Mouse (Mus musculus): ENCODE results near the gene Btbd9. TPM values are rescaled to one million over a fixed set of nuclear protein-coding genes. Genes with fewer than 3 reads are reported as not detected.

Gene Btbd9
- polyA plus RNA-seq, 1 experiment, result 21.6 TPM

DNA sequence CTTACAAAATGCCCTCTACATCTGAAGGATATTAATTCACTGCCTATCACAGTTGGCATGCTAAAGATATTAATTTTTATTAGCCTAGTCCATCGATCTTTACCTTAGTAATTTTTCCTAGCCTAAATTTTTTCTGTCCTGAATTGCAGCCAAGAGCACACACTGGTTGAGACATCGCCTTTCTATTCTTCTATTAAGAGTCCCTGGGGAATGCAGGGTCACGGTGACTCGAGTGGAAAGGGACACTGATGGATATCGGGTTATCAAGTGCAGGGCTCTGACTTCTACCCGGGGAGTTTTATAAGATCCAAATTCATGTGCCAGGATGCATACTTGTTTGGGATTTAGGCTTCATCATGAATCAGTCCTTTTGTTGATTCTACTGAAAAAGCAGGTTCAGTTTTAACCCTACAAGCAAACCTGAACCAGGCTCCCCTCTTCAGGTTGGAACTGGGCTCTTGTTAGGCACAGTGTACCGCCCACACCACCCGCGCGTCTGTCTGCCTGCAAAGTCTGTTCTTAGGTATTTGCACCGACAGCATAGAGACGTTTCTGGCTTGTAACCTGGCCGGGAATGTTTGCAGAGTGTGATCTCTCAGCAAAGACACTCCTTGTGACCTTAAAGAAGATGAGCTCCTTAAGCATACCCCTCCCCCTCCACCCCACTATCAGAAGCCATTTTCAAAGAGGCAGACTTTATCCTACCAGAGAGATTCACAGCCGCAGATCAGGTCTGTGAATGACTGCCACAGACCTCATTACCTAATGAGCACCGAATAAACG is 297.5 kb downstream of the Btbd9 start:
- no peaks in the 10 kb centered on the region for H3K27me3 ChIP-seq (ENCODE audit: control insufficient read depth, insufficient read depth, low read length, poor library complexity, severe bottlenecking)
- H3K4me3 ChIP-seq (ENCODE audit: low read depth, low read length), result no peak overlapping the region
- no peak overlapping the region for H3K27ac ChIP-seq (ENCODE audit: insufficient read depth, low read length)
- no peaks in the 10 kb centered on the region for H3K4me1 ChIP-seq (ENCODE audit: control insufficient read depth, insufficient read depth, low read length)
- no peak for TF ChIP-seq EP300 (IDR thresholded peaks at IDR 0.05; ENCODE audit: insufficient read depth, low read depth, low read length)
- TF ChIP-seq POLR2A (IDR thresholded peaks at IDR 0.05; ENCODE audit: insufficient read depth, low read length), result no peak
- TF ChIP-seq CTCF (IDR thresholded peaks at IDR 0.05; ENCODE audit: low read depth, low read length), result no peak
- no peak overlapping the region for H3K9ac ChIP-seq (ENCODE audit: low read depth, poor library complexity, severe bottlenecking)
- no peaks in the 10 kb centered on the region for H3K36me3 ChIP-seq (ENCODE audit: control insufficient read depth, insufficient read depth, low read length, poor library complexity, severe bottlenecking)
- H3K9me3 ChIP-seq (replicated peaks; ENCODE audit: control insufficient read depth, insufficient read depth, low read length, poor library complexity, severe bottlenecking), result no peaks in the 10 kb centered on the region

DNA sequence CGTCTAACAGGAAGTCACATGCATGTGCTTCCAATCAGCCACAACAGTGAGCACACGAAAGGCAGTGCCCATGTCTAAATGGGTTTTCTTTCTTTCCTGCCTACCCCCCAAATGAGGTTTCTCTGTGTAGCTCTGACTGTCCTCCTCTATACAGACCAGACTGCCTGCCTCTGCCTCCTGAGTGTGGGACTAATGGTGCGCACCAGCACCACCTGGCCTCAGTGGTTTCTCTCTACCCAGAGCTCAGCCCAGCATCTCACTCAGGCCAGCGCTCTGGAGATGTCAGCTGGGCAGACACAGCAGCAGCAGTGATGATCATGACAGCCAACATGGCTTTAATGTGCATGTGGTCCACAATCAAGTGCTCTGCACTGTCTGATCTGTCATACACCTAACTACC is 299.8 kb downstream of the Btbd9 start:
- Histone ChIP-seq H3K36me3 (ENCODE audit: control insufficient read depth, insufficient read depth, low read length, poor library complexity, severe bottlenecking) (no peaks in the 10 kb centered on the region), H3K9me3 (replicated peaks; ENCODE audit: control insufficient read depth, insufficient read depth, low read length, poor library complexity, severe bottlenecking) (no peaks in the 10 kb centered on the region), H3K4me3 (ENCODE audit: low read depth, low read length) (no peak overlapping the region), H3K4me1 (ENCODE audit: control insufficient read depth, insufficient read depth, low read length) (no peaks in the 10 kb centered on the region), H3K27ac (ENCODE audit: insufficient read depth, low read length) (no peak overlapping the region), H3K27me3 (ENCODE audit: control insufficient read depth, insufficient read depth, low read length, poor library complexity, severe bottlenecking) (no peaks in the 10 kb centered on the region), H3K9ac (ENCODE audit: low read depth, poor library complexity, severe bottlenecking) (no peak overlapping the region)
- TF ChIP-seq CTCF (IDR thresholded peaks at IDR 0.05; ENCODE audit: low read depth, low read length), result no peak
- no peak for TF ChIP-seq EP300 (IDR thresholded peaks at IDR 0.05; ENCODE audit: insufficient read depth, low read depth, low read length)
- TF ChIP-seq POLR2A (IDR thresholded peaks at IDR 0.05; ENCODE audit: insufficient read depth, low read length), result no peak

DNA sequence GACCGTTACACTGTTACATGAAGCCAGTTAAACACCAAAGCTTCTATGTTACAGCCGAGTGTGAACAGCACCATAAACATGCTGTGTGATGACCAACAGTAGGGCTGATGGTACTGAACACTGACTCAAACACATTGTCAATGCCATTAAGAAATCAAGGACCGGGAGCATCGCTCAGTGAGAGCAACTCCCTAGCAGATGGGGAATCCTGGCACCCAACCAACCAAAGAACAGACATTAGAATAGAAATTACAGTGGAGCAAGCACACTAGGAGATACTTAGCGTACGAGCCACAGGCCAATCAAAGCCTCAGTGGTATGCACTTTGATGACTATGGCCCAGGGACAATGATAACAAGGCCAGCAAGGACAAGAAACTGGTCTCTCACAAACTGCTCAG is 303.5 kb downstream of the Btbd9 start:
- Histone ChIP-seq H3K4me1 (ENCODE audit: control insufficient read depth, insufficient read depth, low read length) (no peaks in the 10 kb centered on the region), H3K36me3 (ENCODE audit: control insufficient read depth, insufficient read depth, low read length, poor library complexity, severe bottlenecking) (no peaks in the 10 kb centered on the region), H3K9me3 (replicated peaks; ENCODE audit: control insufficient read depth, insufficient read depth, low read length, poor library complexity, severe bottlenecking) (no peaks in the 10 kb centered on the region), H3K9ac (ENCODE audit: low read depth, poor library complexity, severe bottlenecking) (no peak overlapping the region), H3K27me3 (ENCODE audit: control insufficient read depth, insufficient read depth, low read length, poor library complexity, severe bottlenecking) (no peaks in the 10 kb centered on the region), H3K27ac (ENCODE audit: insufficient read depth, low read length) (no peak overlapping the region), H3K4me3 (ENCODE audit: low read depth, low read length) (no peak overlapping the region)
- TF ChIP-seq POLR2A (IDR thresholded peaks at IDR 0.05; ENCODE audit: insufficient read depth, low read length), result no peak
- TF ChIP-seq EP300 (IDR thresholded peaks at IDR 0.05; ENCODE audit: insufficient read depth, low read depth, low read length), result no peak
- no peak for TF ChIP-seq CTCF (IDR thresholded peaks at IDR 0.05; ENCODE audit: low read depth, low read length)

DNA sequence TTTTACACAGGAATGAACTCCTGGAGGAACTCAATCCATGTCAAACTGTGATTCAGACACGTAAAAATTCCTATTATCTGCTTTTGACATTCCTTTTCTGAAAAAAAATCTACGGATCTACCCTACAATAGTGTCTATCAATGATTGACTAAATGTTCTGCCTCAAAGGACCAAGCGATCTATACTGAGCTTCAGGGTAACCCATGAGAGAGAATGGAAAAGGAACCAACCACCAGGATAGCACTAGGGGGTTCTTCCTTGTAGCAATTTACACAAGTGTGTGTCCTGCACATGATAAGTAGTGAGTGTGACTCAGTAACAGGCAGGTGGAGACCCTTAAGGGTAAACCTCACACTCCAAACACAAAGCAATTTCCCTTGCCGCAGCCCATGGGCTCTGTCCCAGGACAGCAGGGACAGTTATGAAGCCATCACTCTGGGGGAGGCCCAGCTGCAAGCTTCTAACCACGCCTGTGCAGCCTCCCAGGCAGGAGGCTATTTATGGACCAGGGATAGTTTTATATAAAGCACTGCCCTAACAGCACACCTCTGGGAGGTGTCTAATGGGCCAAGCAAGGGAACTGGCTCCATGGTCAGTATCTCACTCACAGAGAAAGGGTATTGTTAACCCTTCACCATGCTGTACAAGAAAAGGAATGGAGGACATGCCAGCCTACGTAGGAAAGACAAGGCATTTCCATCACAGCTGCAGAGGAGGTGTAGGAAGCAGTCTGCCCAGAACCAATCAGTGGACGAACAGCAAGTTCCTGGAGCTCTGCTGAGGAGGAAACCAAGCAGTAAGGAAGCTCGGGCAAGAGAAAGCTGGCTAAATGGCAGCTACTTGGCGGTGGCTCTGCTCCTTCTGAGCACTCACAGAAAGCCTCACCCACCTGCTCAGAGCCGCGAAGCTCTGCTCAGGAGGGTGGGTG is 306.9 kb downstream of the Btbd9 start:
- no peaks in the 10 kb centered on the region for H3K27me3 ChIP-seq (ENCODE audit: control insufficient read depth, insufficient read depth, low read length, poor library complexity, severe bottlenecking)
- no peak overlapping the region for H3K27ac ChIP-seq (ENCODE audit: insufficient read depth, low read length)
- H3K4me1 ChIP-seq (ENCODE audit: control insufficient read depth, insufficient read depth, low read length), result no peaks in the 10 kb centered on the region
- no peak overlapping the region for H3K4me3 ChIP-seq (ENCODE audit: low read depth, low read length)
- no peaks in the 10 kb centered on the region for H3K36me3 ChIP-seq (ENCODE audit: control insufficient read depth, insufficient read depth, low read length, poor library complexity, severe bottlenecking)
- H3K9ac ChIP-seq (ENCODE audit: low read depth, poor library complexity, severe bottlenecking), result no peak overlapping the region
- TF ChIP-seq POLR2A (IDR thresholded peaks at IDR 0.05; ENCODE audit: insufficient read depth, low read length), result no peak
- no peak for TF ChIP-seq EP300 (IDR thresholded peaks at IDR 0.05; ENCODE audit: insufficient read depth, low read depth, low read length)
- TF ChIP-seq CTCF (IDR thresholded peaks at IDR 0.05; ENCODE audit: low read depth, low read length), result no peak
- no peaks in the 10 kb centered on the region for H3K9me3 ChIP-seq (replicated peaks; ENCODE audit: control insufficient read depth, insufficient read depth, low read length, poor library complexity, severe bottlenecking)

DNA sequence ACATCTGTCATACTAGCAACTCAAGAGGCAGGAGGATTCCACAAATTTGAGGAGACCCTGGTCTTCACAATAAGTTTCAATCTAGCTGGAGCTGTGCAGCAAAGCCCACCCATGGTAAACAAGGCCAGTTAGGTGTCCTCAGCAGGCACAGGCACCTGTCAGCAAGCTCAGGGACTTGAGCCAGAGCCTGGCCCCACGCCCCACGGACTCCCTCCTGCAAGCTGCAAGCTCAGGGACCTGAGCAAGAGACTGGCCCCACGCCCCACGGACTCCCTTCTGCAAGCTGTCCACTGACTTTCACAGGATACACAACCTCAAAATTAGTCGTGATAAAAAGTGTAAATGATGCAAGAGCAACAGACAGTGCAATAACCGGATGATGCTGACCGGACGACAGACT is 307.8 kb downstream of the Btbd9 start:
- no peaks in the 10 kb centered on the region for H3K27me3 ChIP-seq (ENCODE audit: control insufficient read depth, insufficient read depth, low read length, poor library complexity, severe bottlenecking)
- H3K4me3 ChIP-seq (ENCODE audit: low read depth, low read length), result no peak overlapping the region
- no peaks in the 10 kb centered on the region for H3K4me1 ChIP-seq (ENCODE audit: control insufficient read depth, insufficient read depth, low read length)
- no peaks in the 10 kb centered on the region for H3K36me3 ChIP-seq (ENCODE audit: control insufficient read depth, insufficient read depth, low read length, poor library complexity, severe bottlenecking)
- H3K9ac ChIP-seq (ENCODE audit: low read depth, poor library complexity, severe bottlenecking), result no peak overlapping the region
- no peak for TF ChIP-seq CTCF (IDR thresholded peaks at IDR 0.05; ENCODE audit: low read depth, low read length)
- H3K9me3 ChIP-seq (replicated peaks; ENCODE audit: control insufficient read depth, insufficient read depth, low read length, poor library complexity, severe bottlenecking), result no peaks in the 10 kb centered on the region
- no peak overlapping the region for H3K27ac ChIP-seq (ENCODE audit: insufficient read depth, low read length)
